Comparison of ENCODE assay signal across 24 mouse cellular contexts in the genomic region with DNA sequence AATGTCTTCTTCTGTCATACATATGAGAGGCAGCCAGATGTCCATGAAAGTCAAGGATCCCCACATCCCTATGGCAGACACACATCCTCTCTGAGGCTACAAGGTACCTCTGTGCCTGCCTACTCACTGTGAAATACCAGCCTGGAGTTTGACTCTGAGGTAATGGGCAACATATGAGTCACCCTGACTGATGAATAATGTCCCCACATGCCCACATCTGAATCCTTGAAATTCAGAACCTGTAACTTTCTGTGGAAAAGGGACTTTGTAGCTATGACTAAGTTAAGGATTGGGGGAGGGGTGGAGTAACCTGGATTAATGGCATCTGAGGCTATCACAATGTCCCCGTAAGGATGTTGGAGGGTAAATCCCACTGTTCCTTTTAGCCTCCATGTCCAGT. TPM values are rescaled to one million over a fixed set of nuclear protein-coding genes. Genes with fewer than 3 reads are reported as not detected.
"Had no signal": no experiment of that assay in that cellular context is flagged by ENCODE, and none has a peak within 500 bp of the region (broad histone marks: within the 10 kb centered on the region; RNA-seq: fewer than 3 reads in every experiment).

No protein-coding gene starts in this region.

- ATAC-seq: liver, postnatal 0 days; lung, postnatal 0 days; midbrain, embryonic 13.5 days; midbrain, embryonic 16.5 days had no signal

- H3K27me3 ChIP-seq: limb, embryonic 12.5 days; limb, embryonic 15.5 days had no signal

- H3K4me1 ChIP-seq: limb, embryonic 12.5 days; limb, embryonic 15.5 days; midbrain, embryonic 13.5 days; neural tube, embryonic 13.5 days had no signal

- H3K4me3 ChIP-seq: limb, embryonic 12.5 days; limb, embryonic 15.5 days; midbrain, embryonic 13.5 days; myocyte; neural tube, embryonic 13.5 days had no signal

- DNase-seq: kidney, adult 9 months; kidney, postnatal 14 days; kidney, postnatal 4 days; left cerebral cortex, postnatal 4 days; liver, postnatal 0 days; lung, embryonic 14.5 days; retina, postnatal 1 day; thymus, adult 2 months; thymus, postnatal 14 days had no signal

- H3K36me3 ChIP-seq: limb, embryonic 12.5 days; limb, embryonic 15.5 days; midbrain, embryonic 13.5 days; neural tube, embryonic 13.5 days had no signal

- H3K9me3 ChIP-seq: limb, embryonic 12.5 days; limb, embryonic 15.5 days; midbrain, embryonic 13.5 days; neural tube, embryonic 13.5 days had no signal

- H3K9ac ChIP-seq: limb, embryonic 12.5 days; limb, embryonic 15.5 days; liver, embryonic 14.5 days; liver, postnatal 0 days; lung, embryonic 14.5 days; midbrain, embryonic 13.5 days; neural tube, embryonic 13.5 days had no signal

- H3K27ac ChIP-seq: limb, embryonic 12.5 days; limb, embryonic 15.5 days; liver, embryonic 14.5 days; macrophage; midbrain, embryonic 13.5 days; neural tube, embryonic 13.5 days; stomach, postnatal 0 days had no signal

- H3K4me2 ChIP-seq: limb, embryonic 12.5 days; limb, embryonic 15.5 days; liver, embryonic 11.5 days; lung, embryonic 14.5 days; midbrain, embryonic 13.5 days; neural tube, embryonic 13.5 days had no signal

RNA-seq across cellular contexts. Expression of gene C1ql2, which starts 23.3 kb away (rescaled TPM):
- total RNA-seq: megakaryocyte, adult 5-6 weeks; monocyte, adult 5-6 weeks; neutrophil, adult 5-6 weeks had no signal
- polyA plus RNA-seq: limb, embryonic 12.5 days; limb, embryonic 15.5 days; liver, embryonic 11.5 days; liver, embryonic 14.5 days; liver, postnatal 0 days; lung, postnatal 0 days; macrophage; myocyte; stomach, embryonic 14.5 days had no signal
